Mouse (Mus musculus): Measurements from ENCODE around the gene Galntl6. TPM values are rescaled to one million over a fixed set of nuclear protein-coding genes. Genes with fewer than 3 reads are reported as not detected.

Gene Galntl6
- not detected in 2 replicates for polyA plus RNA-seq (2012; rRNA removed)

DNA sequence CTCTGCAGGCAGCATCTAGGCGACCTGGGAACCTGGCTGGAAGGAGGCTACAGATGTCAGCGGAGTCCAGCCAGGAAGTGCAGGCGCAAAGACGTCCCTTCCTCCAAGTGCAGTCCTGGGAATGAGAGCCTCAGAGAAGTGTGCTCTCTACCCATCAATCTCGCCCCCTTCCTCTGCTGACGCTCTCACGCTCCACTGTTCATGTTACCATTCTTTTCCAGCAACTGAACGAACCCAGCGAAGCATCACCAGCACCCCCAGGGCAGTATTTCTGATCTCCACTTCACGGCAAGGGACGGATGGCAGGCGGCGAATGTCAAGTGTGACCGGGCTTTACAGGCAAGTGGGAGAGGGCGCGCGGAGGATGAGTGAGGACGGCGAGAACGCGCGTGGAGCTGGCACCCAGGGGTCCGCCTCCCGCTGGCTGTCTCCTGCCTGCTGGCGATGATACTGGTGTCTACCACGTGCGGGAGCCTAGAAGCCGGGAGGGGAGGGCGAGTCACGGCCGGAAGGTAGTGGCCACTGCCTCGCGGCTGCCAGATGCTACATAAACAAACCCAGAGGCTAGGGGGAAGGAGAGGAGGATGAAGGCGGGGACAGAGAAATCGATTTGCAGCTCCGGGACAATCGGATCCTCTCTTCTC is at the start of gene Galntl6:
TSS of gene Galntl6 (minus strand) at position 445 of the 644 bp plus-strand sequence.
- 3% methylated on average over 37 of the region's 37 CpGs for WGBS
- H3K4me3 ChIP-seq (ENCODE audit: control insufficient read depth, insufficient read depth, low read length) = no peak within 1 kb of the TSS
- TF ChIP-seq POLR2A (IDR thresholded peaks at IDR 0.05; ENCODE audit: control insufficient read depth, extremely low read depth, insufficient read depth, low read length, poor library complexity) = no peak
- TF ChIP-seq CTCF (IDR thresholded peaks at IDR 0.05; ENCODE audit: borderline replicate concordance, control insufficient read depth, extremely low read depth, insufficient read depth, low read length, poor library complexity) = no peak

DNA sequence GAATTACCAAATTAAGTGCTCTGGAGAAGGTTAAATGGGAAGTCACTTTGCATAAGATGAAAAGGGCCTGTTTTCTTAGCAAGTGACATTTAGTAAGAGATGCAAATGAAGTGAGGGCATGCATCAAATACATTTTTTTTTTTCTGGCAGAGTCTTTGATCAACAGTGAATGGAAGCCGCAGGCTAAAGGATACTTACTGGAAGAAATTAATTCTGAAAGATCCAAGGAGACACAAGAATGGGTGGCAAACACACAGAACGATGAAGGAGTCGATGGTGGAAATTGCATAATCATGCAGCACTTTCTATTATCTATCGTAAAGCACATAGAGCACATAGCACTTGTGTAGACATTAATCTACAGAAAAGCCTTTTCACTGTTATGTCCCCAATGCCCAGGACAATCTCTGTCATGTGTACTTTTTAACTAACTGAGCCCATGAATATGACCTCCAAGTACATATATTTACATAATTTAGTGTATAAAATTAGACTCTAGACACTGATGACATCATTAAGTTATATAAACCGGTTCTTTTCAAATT is 44.8 kb upstream of the Galntl6 start:
- WGBS = 82% methylated on average over 5 of the region's 5 CpGs
- Histone ChIP-seq H3K27ac (ENCODE audit: control insufficient read depth, insufficient read depth, low read length) (no peak overlapping the region), H3K27me3 (ENCODE audit: control insufficient read depth, insufficient read depth, low read length) (no peaks in the 10 kb centered on the region), H3K36me3 (ENCODE audit: control insufficient read depth, insufficient read depth, low read length) (no peaks in the 10 kb centered on the region), H3K4me1 (replicated peaks; ENCODE audit: control insufficient read depth, insufficient read depth, low read length) (no peaks in the 10 kb centered on the region), H3K4me3 (ENCODE audit: control insufficient read depth, insufficient read depth, low read length) (no peak overlapping the region)
- no peak for TF ChIP-seq POLR2A (IDR thresholded peaks at IDR 0.05; ENCODE audit: control insufficient read depth, extremely low read depth, insufficient read depth, low read length, poor library complexity)
- no peak for TF ChIP-seq CTCF (IDR thresholded peaks at IDR 0.05; ENCODE audit: borderline replicate concordance, control insufficient read depth, extremely low read depth, insufficient read depth, low read length, poor library complexity)
- no peak for DNase-seq

More for the DNA sequence above, at the start of gene Galntl6:
- no peaks in the 10 kb centered on the region for H3K4me1 ChIP-seq (replicated peaks; ENCODE audit: control insufficient read depth, insufficient read depth, low read length)
- H3K27ac ChIP-seq (ENCODE audit: control insufficient read depth, insufficient read depth, low read length) = no peak within 1 kb of the TSS
- H3K27me3 ChIP-seq (ENCODE audit: control insufficient read depth, insufficient read depth, low read length) = no peaks in the 10 kb centered on the region
- DNase-seq = no peak
- H3K36me3 ChIP-seq (ENCODE audit: control insufficient read depth, insufficient read depth, low read length) = no peaks in the 10 kb centered on the region

DNA sequence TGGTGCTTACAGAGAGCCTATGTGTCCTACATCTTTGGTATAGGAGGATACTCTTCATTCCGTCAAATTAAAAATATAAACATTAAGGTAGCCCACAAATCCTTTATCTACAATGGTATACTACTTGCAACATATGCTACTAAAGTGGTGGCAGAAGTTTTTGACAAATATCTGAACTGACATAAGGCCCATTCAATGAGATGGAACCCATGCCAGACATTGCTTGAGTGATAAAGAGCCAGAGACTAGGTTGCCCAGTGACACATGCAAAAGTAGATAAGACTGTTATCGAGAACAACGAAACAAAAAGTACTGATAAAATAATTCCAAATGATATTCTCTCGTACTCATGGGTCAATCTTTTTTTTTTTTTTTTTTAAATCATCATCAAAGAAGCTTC is 31.3 kb upstream of the Galntl6 start:
- H3K27me3 ChIP-seq (ENCODE audit: control insufficient read depth, insufficient read depth, low read length) = no peaks in the 10 kb centered on the region
- H3K27ac ChIP-seq (ENCODE audit: control insufficient read depth, insufficient read depth, low read length) = no peak overlapping the region
- H3K36me3 ChIP-seq (ENCODE audit: control insufficient read depth, insufficient read depth, low read length) = no peaks in the 10 kb centered on the region
- no peaks in the 10 kb centered on the region for H3K4me1 ChIP-seq (replicated peaks; ENCODE audit: control insufficient read depth, insufficient read depth, low read length)
- no peak for DNase-seq
- WGBS = 95% methylated on average over 4 of the region's 4 CpGs
- TF ChIP-seq POLR2A (IDR thresholded peaks at IDR 0.05; ENCODE audit: control insufficient read depth, extremely low read depth, insufficient read depth, low read length, poor library complexity) (no peak), CTCF (IDR thresholded peaks at IDR 0.05; ENCODE audit: borderline replicate concordance, control insufficient read depth, extremely low read depth, insufficient read depth, low read length, poor library complexity) (no peak)
- H3K4me3 ChIP-seq (ENCODE audit: control insufficient read depth, insufficient read depth, low read length) = no peak overlapping the region

DNA sequence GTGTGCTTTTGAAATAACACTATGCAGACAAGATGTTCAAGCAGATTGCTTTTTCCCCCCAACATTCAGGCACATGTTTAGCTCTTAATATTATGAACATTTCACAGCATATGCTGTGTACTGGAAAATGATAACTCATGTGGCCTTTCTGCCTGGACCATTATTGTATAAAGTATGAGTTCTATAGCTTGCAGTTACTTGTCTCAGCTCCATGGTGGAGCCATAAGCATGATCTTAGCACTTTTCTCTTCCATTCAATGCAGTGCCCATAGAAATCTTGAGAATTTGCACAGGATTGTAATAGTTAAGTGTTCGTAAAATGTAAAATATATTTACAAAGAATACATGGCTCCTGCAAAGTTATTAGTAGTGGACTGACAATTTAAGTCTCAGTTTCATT is 18.6 kb upstream of the Galntl6 start:
- Histone ChIP-seq H3K4me3 (ENCODE audit: control insufficient read depth, insufficient read depth, low read length) (no peak overlapping the region), H3K27me3 (ENCODE audit: control insufficient read depth, insufficient read depth, low read length) (no peaks in the 10 kb centered on the region), H3K4me1 (replicated peaks; ENCODE audit: control insufficient read depth, insufficient read depth, low read length) (no peaks in the 10 kb centered on the region), H3K27ac (ENCODE audit: control insufficient read depth, insufficient read depth, low read length) (no peak overlapping the region), H3K36me3 (ENCODE audit: control insufficient read depth, insufficient read depth, low read length) (no peaks in the 10 kb centered on the region)
- 89% methylated on average over 1 of the region's 1 CpGs for WGBS
- no peak for TF ChIP-seq POLR2A (IDR thresholded peaks at IDR 0.05; ENCODE audit: control insufficient read depth, extremely low read depth, insufficient read depth, low read length, poor library complexity)
- no peak for TF ChIP-seq CTCF (IDR thresholded peaks at IDR 0.05; ENCODE audit: borderline replicate concordance, control insufficient read depth, extremely low read depth, insufficient read depth, low read length, poor library complexity)
- no peak for DNase-seq

DNA sequence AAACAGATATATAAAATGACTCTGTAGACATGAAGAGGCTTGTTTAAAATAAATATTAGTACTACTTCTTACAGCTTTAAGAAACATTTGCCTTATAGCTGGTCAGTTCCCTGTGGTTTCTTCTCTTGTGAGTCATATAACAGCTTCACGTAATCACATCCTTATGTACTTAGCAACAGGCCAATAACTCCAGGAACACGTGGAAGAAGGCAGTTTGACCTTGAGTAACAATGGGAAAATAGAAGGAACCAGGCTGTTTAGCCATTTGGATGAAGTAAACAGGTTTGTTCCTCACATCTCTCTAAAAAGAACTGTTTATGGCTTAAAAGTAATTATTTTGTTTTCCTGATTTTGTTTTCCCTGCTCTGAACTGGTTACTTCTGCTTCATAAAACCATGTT is 2.7 kb upstream of the Galntl6 start:
- Histone ChIP-seq H3K4me1 (replicated peaks; ENCODE audit: control insufficient read depth, insufficient read depth, low read length) (no peaks in the 10 kb centered on the region), H3K27ac (ENCODE audit: control insufficient read depth, insufficient read depth, low read length) (no peak overlapping the region), H3K36me3 (ENCODE audit: control insufficient read depth, insufficient read depth, low read length) (no peaks in the 10 kb centered on the region), H3K4me3 (ENCODE audit: control insufficient read depth, insufficient read depth, low read length) (no peak overlapping the region), H3K27me3 (ENCODE audit: control insufficient read depth, insufficient read depth, low read length) (no peaks in the 10 kb centered on the region)
- TF ChIP-seq POLR2A (IDR thresholded peaks at IDR 0.05; ENCODE audit: control insufficient read depth, extremely low read depth, insufficient read depth, low read length, poor library complexity) = no peak
- TF ChIP-seq CTCF (IDR thresholded peaks at IDR 0.05; ENCODE audit: borderline replicate concordance, control insufficient read depth, extremely low read depth, insufficient read depth, low read length, poor library complexity) = no peak
- DNase-seq = no peak
- WGBS = 51% methylated on average over 2 of the region's 2 CpGs

DNA sequence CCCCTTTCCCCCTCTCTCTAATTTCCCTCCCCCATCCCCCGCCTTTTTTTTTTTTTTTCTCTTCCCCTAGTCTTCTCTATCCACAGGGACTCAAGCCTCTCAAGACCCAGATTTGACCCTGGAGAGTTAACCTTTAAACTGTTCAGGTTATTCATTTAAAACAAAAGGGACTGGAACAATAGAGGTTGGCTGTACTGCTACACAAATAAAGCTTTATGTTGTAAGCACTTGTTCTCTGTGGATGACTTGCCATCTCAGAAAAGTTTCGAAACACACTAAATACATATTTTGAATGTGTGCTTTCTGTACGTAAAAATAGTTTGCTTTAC is 1.2 kb upstream of the Galntl6 start:
- DNase-seq = no peak
- 71% methylated on average over 3 of the region's 3 CpGs for WGBS
- Histone ChIP-seq H3K4me3 (ENCODE audit: control insufficient read depth, insufficient read depth, low read length) (no peak overlapping the region), H3K27ac (ENCODE audit: control insufficient read depth, insufficient read depth, low read length) (no peak overlapping the region), H3K36me3 (ENCODE audit: control insufficient read depth, insufficient read depth, low read length) (no peaks in the 10 kb centered on the region), H3K27me3 (ENCODE audit: control insufficient read depth, insufficient read depth, low read length) (no peaks in the 10 kb centered on the region), H3K4me1 (replicated peaks; ENCODE audit: control insufficient read depth, insufficient read depth, low read length) (no peaks in the 10 kb centered on the region)
- TF ChIP-seq CTCF (IDR thresholded peaks at IDR 0.05; ENCODE audit: borderline replicate concordance, control insufficient read depth, extremely low read depth, insufficient read depth, low read length, poor library complexity) (no peak), POLR2A (IDR thresholded peaks at IDR 0.05; ENCODE audit: control insufficient read depth, extremely low read depth, insufficient read depth, low read length, poor library complexity) (no peak)

All from thymus, adult 2 months (tissue).